Mouse (Mus musculus) gastrocnemius, postnatal 10 days (tissue): Measurements from ENCODE around the gene Col26a1. TPM values are rescaled to one million over a fixed set of nuclear protein-coding genes. Genes with fewer than 3 reads are reported as not detected.

ENCODE experiments used
- total RNA-seq, 2 experiments: library from RNA; stranded (reverse); gene quantifications; 2 replicates each; pipeline ENCODE4 v1.2.3; 2021

The Col26a1 gene
- total RNA-seq, 2 experiments from 2014 or later: 24.4 to 28.0 TPM

Other genes starting within 250 kb of the Col26a1 start
- gene Myl10, start 190.1 kb downstream of the Col26a1 start, total RNA-seq: 1 to 10 TPM; 3.1 to 7.2 TPM
- gene Ift22, start 24.9 kb upstream of the Col26a1 start, total RNA-seq: 1 to 10 TPM; 7.3 to 8.3 TPM
- 100 to 1,000 TPM; 151 to 154 TPM for gene Fis1, start 70.1 kb upstream of the Col26a1 start, total RNA-seq
- gene Cldn15, start 83.4 kb upstream of the Col26a1 start, total RNA-seq: 1 to 10 TPM; 2.5 to 2.6 TPM
- 10 to 100 TPM; 21.3 to 33.5 TPM for gene Plod3, start 103.8 kb upstream of the Col26a1 start, total RNA-seq
- 10 to 100 TPM; 39.8 to 41.8 TPM for gene Znhit1, start 104.8 kb upstream of the Col26a1 start, total RNA-seq
- under 1 TPM; 0.21 to 0.45 TPM for gene Vgf, start 143.2 kb upstream of the Col26a1 start, total RNA-seq
- gene Ap1s1, start 162.9 kb upstream of the Col26a1 start, total RNA-seq: 10 to 100 TPM; 33.4 to 37.0 TPM
- 1 to 10 TPM; 2.2 to 2.9 TPM for gene Serpine1, start 189.1 kb upstream of the Col26a1 start, total RNA-seq
- 10 to 100 TPM in 1 of 2 experiments, 1 to 10 TPM in 1; 9.2 to 14.2 TPM for gene Trim56, start 233.0 kb upstream of the Col26a1 start, total RNA-seq